Mouse (Mus musculus): ENCODE measurements around the gene Pkdrej.

GRCm38 (mm10) chr15:85826676-85827075, 5.1 kb upstream of the Pkdrej start:
- no peak for TF ChIP-seq POLR2A (IDR thresholded peaks at IDR 0.05; ENCODE audit: insufficient read depth, low read length)
- TF ChIP-seq CTCF (IDR thresholded peaks at IDR 0.05; ENCODE audit: low read depth, low read length), result no peak
- no peak for TF ChIP-seq EP300 (IDR thresholded peaks at IDR 0.05; ENCODE audit: insufficient read depth, low read depth, low read length)

All from ES-Bruce4 (cell line).